Mouse (Mus musculus): ENCODE measurements around the gene Dhodh. TPM values are rescaled to one million over a fixed set of nuclear protein-coding genes. Genes with fewer than 3 reads are reported as not detected.

The Dhodh gene
- 33.4 and 34.8 TPM in 2 replicates for polyA plus RNA-seq (2014; fragmentation: Nextera tagmentation; extraction: Ambion mirVana)

- ATAC-seq (peak; percentile 100), DNase-seq (ENCODE audit: low spot score) (peak; percentile 98)
- Histone ChIP-seq H3K4me1 (ENCODE audit: control insufficient read depth, insufficient read depth, low read length) (peaks cover 6% of the 10 kb centered on the region; the same call in 1 of the 2 replicates), H3K27ac (ENCODE audit: low read depth, low read length) (peak within 1 kb of the TSS; percentile 92), H3K9ac (ENCODE audit: low read length) (peak within 1 kb of the TSS; percentile 71), H3K27me3 (replicated peaks; ENCODE audit: control insufficient read depth, insufficient read depth, low read length) (no peaks in the 10 kb centered on the region), H3K36me3 (ENCODE audit: control insufficient read depth, insufficient read depth, low read length) (peaks cover 11% of the 10 kb centered on the region; the same call in 1 of the 2 replicates), H3K4me3 (ENCODE audit: low read depth, low read length) (peak within 1 kb of the TSS; percentile 55), H3K9me3 (replicated peaks; ENCODE audit: control insufficient read depth, low read length) (no peaks in the 10 kb centered on the region), H3K4me2 (ENCODE audit: low read length) (peak within 1 kb of the TSS; percentile 86)
- under 1% methylated on average over 42 of the region's 42 CpGs for WGBS
Measured at GRCm38 (mm10) chr8:109608271-109609152, at the start of gene Dhodh. Gene Dhodh, minus strand, starts transcription at chr8:109608673.

DNA sequence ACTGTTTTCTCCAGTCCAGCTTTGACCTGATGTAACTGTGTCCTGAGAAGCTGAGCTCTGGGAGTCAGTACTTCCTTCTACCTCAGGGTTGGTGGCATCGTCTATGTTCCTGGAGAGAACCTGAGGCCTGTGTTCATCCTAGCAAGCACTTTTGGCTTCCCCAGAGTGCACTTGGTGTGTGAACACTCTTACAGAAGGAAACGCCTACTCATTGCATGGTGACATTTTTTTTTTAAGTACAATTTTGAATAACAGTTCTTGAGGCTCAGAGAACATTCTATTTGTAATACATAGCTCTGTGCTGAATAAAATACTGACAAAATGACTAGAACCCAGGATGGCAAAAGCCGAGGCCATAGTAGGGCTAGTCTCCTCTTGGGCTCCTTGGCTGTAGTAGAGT, 48.4 kb upstream of the Dhodh start:
- no peak for ATAC-seq
- Histone ChIP-seq H3K36me3 (ENCODE audit: control insufficient read depth, insufficient read depth, low read length) (no peaks in the 10 kb centered on the region), H3K27ac (ENCODE audit: low read depth, low read length) (no peak overlapping the region), H3K9ac (ENCODE audit: low read length) (no peak overlapping the region), H3K4me3 (ENCODE audit: low read depth, low read length) (no peak overlapping the region), H3K4me2 (ENCODE audit: low read length) (no peak overlapping the region), H3K4me1 (ENCODE audit: control insufficient read depth, insufficient read depth, low read length) (no peaks in the 10 kb centered on the region), H3K9me3 (replicated peaks; ENCODE audit: control insufficient read depth, low read length) (no peaks in the 10 kb centered on the region), H3K27me3 (replicated peaks; ENCODE audit: control insufficient read depth, insufficient read depth, low read length) (no peaks in the 10 kb centered on the region)
- WGBS, result 91% methylated on average over 3 of the region's 3 CpGs
- DNase-seq (ENCODE audit: low spot score), result no peak

DNA sequence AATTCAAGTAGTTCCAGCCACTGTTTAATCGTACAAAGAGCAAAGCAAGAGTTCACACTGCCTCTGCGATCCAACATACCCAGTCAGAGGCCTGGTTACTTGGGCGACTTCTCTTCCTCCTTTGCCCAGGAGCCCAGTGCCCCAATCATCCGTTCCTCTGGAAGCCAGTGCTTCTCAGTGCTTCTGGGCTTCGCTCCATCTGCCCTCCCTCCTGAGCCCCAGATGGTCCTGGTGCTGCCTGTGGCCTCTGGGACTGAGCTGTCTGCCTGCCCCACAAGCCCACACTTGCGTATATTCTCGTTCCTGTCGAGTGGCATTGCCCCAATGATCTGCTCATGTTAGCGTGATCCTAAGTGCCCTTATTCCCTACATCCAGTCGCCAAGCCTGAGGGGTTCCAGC, 42.3 kb upstream of the Dhodh start:
- Histone ChIP-seq H3K27ac (ENCODE audit: low read depth, low read length) (no peak overlapping the region), H3K4me2 (ENCODE audit: low read length) (no peak overlapping the region), H3K4me3 (ENCODE audit: low read depth, low read length) (no peak overlapping the region), H3K9me3 (replicated peaks; ENCODE audit: control insufficient read depth, low read length) (no peaks in the 10 kb centered on the region), H3K27me3 (replicated peaks; ENCODE audit: control insufficient read depth, insufficient read depth, low read length) (no peaks in the 10 kb centered on the region), H3K36me3 (ENCODE audit: control insufficient read depth, insufficient read depth, low read length) (no peaks in the 10 kb centered on the region), H3K4me1 (ENCODE audit: control insufficient read depth, insufficient read depth, low read length) (no peaks in the 10 kb centered on the region), H3K9ac (ENCODE audit: low read length) (no peak overlapping the region)
- WGBS, result 84% methylated on average over 10 of the region's 10 CpGs
- DNase-seq (ENCODE audit: low spot score) (no peak), ATAC-seq (no peak)

GRCm38 (mm10) chr8:109648469-109648868, 40.0 kb upstream of the Dhodh start:
- Histone ChIP-seq H3K4me2 (ENCODE audit: low read length) (no peak overlapping the region), H3K9ac (ENCODE audit: low read length) (no peak overlapping the region), H3K36me3 (ENCODE audit: control insufficient read depth, insufficient read depth, low read length) (no peaks in the 10 kb centered on the region), H3K4me3 (ENCODE audit: low read depth, low read length) (no peak overlapping the region), H3K4me1 (ENCODE audit: control insufficient read depth, insufficient read depth, low read length) (no peaks in the 10 kb centered on the region), H3K27ac (ENCODE audit: low read depth, low read length) (no peak overlapping the region), H3K27me3 (replicated peaks; ENCODE audit: control insufficient read depth, insufficient read depth, low read length) (no peaks in the 10 kb centered on the region), H3K9me3 (replicated peaks; ENCODE audit: control insufficient read depth, low read length) (no peaks in the 10 kb centered on the region)
- DNase-seq (ENCODE audit: low spot score) (no peak), ATAC-seq (no peak)
- 77% methylated on average over 7 of the region's 7 CpGs for WGBS

DNA sequence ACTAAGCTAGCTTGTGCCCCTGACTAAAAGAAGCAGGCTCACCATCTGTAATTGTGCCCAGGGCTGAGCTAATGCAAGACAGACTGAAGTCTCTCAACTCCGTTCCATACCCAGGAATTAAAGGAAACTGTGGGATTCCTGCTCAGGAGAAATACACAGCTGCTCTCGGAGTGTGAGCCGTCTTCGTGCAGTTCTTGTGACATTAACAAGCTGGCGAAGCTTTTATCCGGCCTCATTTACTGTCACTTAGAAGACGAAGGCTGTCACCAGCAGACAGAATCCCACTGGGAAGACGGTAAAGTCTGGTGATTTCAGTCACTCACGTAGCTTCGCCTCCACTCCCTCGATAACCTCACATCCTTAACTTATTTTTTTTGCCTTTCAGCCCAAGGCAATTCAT, 38.9 kb upstream of the Dhodh start:
- no peaks in the 10 kb centered on the region for H3K36me3 ChIP-seq (ENCODE audit: control insufficient read depth, insufficient read depth, low read length)
- H3K9ac ChIP-seq (ENCODE audit: low read length), result no peak overlapping the region
- ATAC-seq (no peak), DNase-seq (ENCODE audit: low spot score) (peak; percentile 39)
- no peaks in the 10 kb centered on the region for H3K4me1 ChIP-seq (ENCODE audit: control insufficient read depth, insufficient read depth, low read length)
- H3K4me2 ChIP-seq (ENCODE audit: low read length), result no peak overlapping the region
- no peaks in the 10 kb centered on the region for H3K9me3 ChIP-seq (replicated peaks; ENCODE audit: control insufficient read depth, low read length)
- no peaks in the 10 kb centered on the region for H3K27me3 ChIP-seq (replicated peaks; ENCODE audit: control insufficient read depth, insufficient read depth, low read length)
- no peak overlapping the region for H3K27ac ChIP-seq (ENCODE audit: low read depth, low read length)
- WGBS, result 73% methylated on average over 11 of the region's 11 CpGs
- H3K4me3 ChIP-seq (ENCODE audit: low read depth, low read length), result no peak overlapping the region

GRCm38 (mm10) chr8:109641236-109641635, 32.8 kb upstream of the Dhodh start:
- H3K27ac ChIP-seq (ENCODE audit: low read depth, low read length), result no peak overlapping the region
- no peaks in the 10 kb centered on the region for H3K27me3 ChIP-seq (replicated peaks; ENCODE audit: control insufficient read depth, insufficient read depth, low read length)
- H3K4me1 ChIP-seq (ENCODE audit: control insufficient read depth, insufficient read depth, low read length), result no peaks in the 10 kb centered on the region
- no peak overlapping the region for H3K4me2 ChIP-seq (ENCODE audit: low read length)
- H3K4me3 ChIP-seq (ENCODE audit: low read depth, low read length), result no peak overlapping the region
- H3K36me3 ChIP-seq (ENCODE audit: control insufficient read depth, insufficient read depth, low read length), result no peaks in the 10 kb centered on the region
- 72% methylated on average over 5 of the region's 5 CpGs for WGBS
- ATAC-seq, result no peak
- no peak overlapping the region for H3K9ac ChIP-seq (ENCODE audit: low read length)
- DNase-seq (ENCODE audit: low spot score), result no peak
- no peaks in the 10 kb centered on the region for H3K9me3 ChIP-seq (replicated peaks; ENCODE audit: control insufficient read depth, low read length)

DNA sequence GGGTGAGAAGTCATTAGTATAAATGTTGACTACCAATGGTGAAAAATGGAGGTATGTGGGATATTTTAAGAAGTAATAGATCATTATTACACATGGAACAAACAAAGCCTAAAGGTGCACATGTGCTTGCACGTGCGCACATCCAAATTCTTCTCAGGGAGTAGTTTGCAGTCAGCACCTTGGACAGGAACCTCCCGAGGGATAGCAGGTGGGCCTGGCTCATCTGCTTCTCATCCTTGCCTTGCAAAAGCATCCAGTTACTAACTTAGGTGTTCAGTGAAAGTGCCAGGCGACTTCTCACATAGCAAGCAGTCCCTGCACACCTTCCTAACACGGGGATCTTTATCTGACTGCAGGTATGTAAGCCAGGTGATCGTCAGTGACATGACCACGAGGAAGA, 31.9 kb upstream of the Dhodh start:
- no peak for DNase-seq (ENCODE audit: low spot score)
- WGBS, result 68% methylated on average over 7 of the region's 7 CpGs

GRCm38 (mm10) chr8:109638851-109639250, 30.4 kb upstream of the Dhodh start:
- Histone ChIP-seq H3K9ac (ENCODE audit: low read length) (no peak overlapping the region), H3K27ac (ENCODE audit: low read depth, low read length) (no peak overlapping the region), H3K9me3 (replicated peaks; ENCODE audit: control insufficient read depth, low read length) (no peaks in the 10 kb centered on the region), H3K4me1 (ENCODE audit: control insufficient read depth, insufficient read depth, low read length) (no peaks in the 10 kb centered on the region), H3K27me3 (replicated peaks; ENCODE audit: control insufficient read depth, insufficient read depth, low read length) (no peaks in the 10 kb centered on the region), H3K4me3 (ENCODE audit: low read depth, low read length) (no peak overlapping the region), H3K4me2 (ENCODE audit: low read length) (no peak overlapping the region), H3K36me3 (ENCODE audit: control insufficient read depth, insufficient read depth, low read length) (no peaks in the 10 kb centered on the region)
- ATAC-seq (no peak), DNase-seq (ENCODE audit: low spot score) (no peak)
- 79% methylated on average over 5 of the region's 5 CpGs for WGBS

More for the DNA sequence above, 31.9 kb upstream of the Dhodh start:
- no peaks in the 10 kb centered on the region for H3K9me3 ChIP-seq (replicated peaks; ENCODE audit: control insufficient read depth, low read length)
- no peak overlapping the region for H3K4me2 ChIP-seq (ENCODE audit: low read length)
- H3K4me3 ChIP-seq (ENCODE audit: low read depth, low read length), result no peak overlapping the region
- no peak for ATAC-seq
- no peaks in the 10 kb centered on the region for H3K27me3 ChIP-seq (replicated peaks; ENCODE audit: control insufficient read depth, insufficient read depth, low read length)
- H3K9ac ChIP-seq (ENCODE audit: low read length), result no peak overlapping the region
- H3K4me1 ChIP-seq (ENCODE audit: control insufficient read depth, insufficient read depth, low read length), result no peaks in the 10 kb centered on the region
- no peak overlapping the region for H3K27ac ChIP-seq (ENCODE audit: low read depth, low read length)
- H3K36me3 ChIP-seq (ENCODE audit: control insufficient read depth, insufficient read depth, low read length), result no peaks in the 10 kb centered on the region

DNA sequence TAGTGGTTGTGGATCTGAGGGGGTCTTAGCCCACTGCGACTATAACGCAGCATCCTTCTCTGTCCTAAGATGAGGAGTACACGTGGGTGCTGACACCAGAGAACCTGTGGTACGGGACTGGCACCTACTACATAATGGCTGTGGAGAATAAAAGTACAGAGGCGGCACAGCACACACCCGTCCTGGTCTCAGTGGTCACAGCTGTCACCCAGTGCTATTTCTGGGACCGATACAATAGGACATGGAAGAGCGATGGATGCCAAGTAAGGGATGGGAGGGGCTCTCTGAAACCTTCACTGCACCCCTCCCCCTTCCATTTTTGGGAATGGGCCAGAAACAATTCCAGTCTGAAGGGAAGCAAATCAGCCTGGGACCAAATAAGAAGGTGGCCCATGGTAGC, 26.7 kb upstream of the Dhodh start:
- DNase-seq (ENCODE audit: low spot score) (no peak), ATAC-seq (no peak)
- H3K4me3 ChIP-seq (ENCODE audit: low read depth, low read length), result no peak overlapping the region
- no peaks in the 10 kb centered on the region for H3K36me3 ChIP-seq (ENCODE audit: control insufficient read depth, insufficient read depth, low read length)
- no peak overlapping the region for H3K27ac ChIP-seq (ENCODE audit: low read depth, low read length)
- no peaks in the 10 kb centered on the region for H3K27me3 ChIP-seq (replicated peaks; ENCODE audit: control insufficient read depth, insufficient read depth, low read length)
- H3K4me1 ChIP-seq (ENCODE audit: control insufficient read depth, insufficient read depth, low read length), result no peaks in the 10 kb centered on the region
- no peak overlapping the region for H3K9ac ChIP-seq (ENCODE audit: low read length)
- H3K9me3 ChIP-seq (replicated peaks; ENCODE audit: control insufficient read depth, low read length), result no peaks in the 10 kb centered on the region
- 92% methylated on average over 8 of the region's 8 CpGs for WGBS
- H3K4me2 ChIP-seq (ENCODE audit: low read length), result no peak overlapping the region
